Mouse (Mus musculus): ENCODE results near the gene Ank3. TPM values are rescaled to one million over a fixed set of nuclear protein-coding genes. Genes with fewer than 3 reads are reported as not detected.

The Ank3 gene
- total RNA-seq, 1 experiment from 2014 or later = 1.6 TPM

GRCm38 (mm10) chr10:69950236-69950918, 551.8 kb downstream of the Ank3 start:
- no peak for ATAC-seq (ENCODE audit: extremely low read depth, insufficient number of reproducible peaks, low FRiP score, poor library complexity, severe bottlenecking)

- no peak for ATAC-seq (ENCODE audit: extremely low read depth, insufficient number of reproducible peaks, low FRiP score, poor library complexity, severe bottlenecking)
Observed at GRCm38 (mm10) chr10:69950919-69951236, 552.3 kb downstream of the Ank3 start.

- ATAC-seq (ENCODE audit: extremely low read depth, insufficient number of reproducible peaks, low FRiP score, poor library complexity, severe bottlenecking) = no peak
Observed at GRCm38 (mm10) chr10:69951426-69951825, 552.9 kb downstream of the Ank3 start.

- no peak for ATAC-seq (ENCODE audit: extremely low read depth, insufficient number of reproducible peaks, low FRiP score, poor library complexity, severe bottlenecking)
Observed at GRCm38 (mm10) chr10:69952316-69952715, 553.7 kb downstream of the Ank3 start.

- ATAC-seq (ENCODE audit: extremely low read depth, insufficient number of reproducible peaks, low FRiP score, poor library complexity, severe bottlenecking) = no peak
Observed at GRCm38 (mm10) chr10:69954657-69955267, 556.2 kb downstream of the Ank3 start.

GRCm38 (mm10) chr10:69962226-69962625, 563.7 kb downstream of the Ank3 start:
- ATAC-seq (ENCODE audit: extremely low read depth, insufficient number of reproducible peaks, low FRiP score, poor library complexity, severe bottlenecking) = no peak

GRCm38 (mm10) chr10:69962976-69963375, 564.4 kb downstream of the Ank3 start:
- ATAC-seq (ENCODE audit: extremely low read depth, insufficient number of reproducible peaks, low FRiP score, poor library complexity, severe bottlenecking) = no peak

GRCm38 (mm10) chr10:69964611-69965010, 566.0 kb downstream of the Ank3 start:
- no peak for ATAC-seq (ENCODE audit: extremely low read depth, insufficient number of reproducible peaks, low FRiP score, poor library complexity, severe bottlenecking)

- no peak for ATAC-seq (ENCODE audit: extremely low read depth, insufficient number of reproducible peaks, low FRiP score, poor library complexity, severe bottlenecking)
Observed at GRCm38 (mm10) chr10:69965085-69965484, 566.5 kb downstream of the Ank3 start.

- ATAC-seq (ENCODE audit: extremely low read depth, insufficient number of reproducible peaks, low FRiP score, poor library complexity, severe bottlenecking) = no peak
Observed at GRCm38 (mm10) chr10:69967994-69968393, 569.4 kb downstream of the Ank3 start.

GRCm38 (mm10) chr10:69979636-69980035, 581.1 kb downstream of the Ank3 start:
- no peak for ATAC-seq (ENCODE audit: extremely low read depth, insufficient number of reproducible peaks, low FRiP score, poor library complexity, severe bottlenecking)

GRCm38 (mm10) chr10:69981386-69982097, 583.0 kb downstream of the Ank3 start:
- no peak for ATAC-seq (ENCODE audit: extremely low read depth, insufficient number of reproducible peaks, low FRiP score, poor library complexity, severe bottlenecking)

GRCm38 (mm10) chr10:69982701-69983100, 584.1 kb downstream of the Ank3 start:
- no peak for ATAC-seq (ENCODE audit: extremely low read depth, insufficient number of reproducible peaks, low FRiP score, poor library complexity, severe bottlenecking)

- ATAC-seq (ENCODE audit: extremely low read depth, insufficient number of reproducible peaks, low FRiP score, poor library complexity, severe bottlenecking) = no peak
Observed at GRCm38 (mm10) chr10:69987496-69987895, 588.9 kb downstream of the Ank3 start.

GRCm38 (mm10) chr10:69997082-69997481, 598.5 kb downstream of the Ank3 start:
- ATAC-seq (ENCODE audit: extremely low read depth, insufficient number of reproducible peaks, low FRiP score, poor library complexity, severe bottlenecking) = no peak

GRCm38 (mm10) chr10:70004058-70004457, 605.5 kb downstream of the Ank3 start:
- no peak for ATAC-seq (ENCODE audit: extremely low read depth, insufficient number of reproducible peaks, low FRiP score, poor library complexity, severe bottlenecking)

GRCm38 (mm10) chr10:70004831-70005230, 606.3 kb downstream of the Ank3 start:
- no peak for ATAC-seq (ENCODE audit: extremely low read depth, insufficient number of reproducible peaks, low FRiP score, poor library complexity, severe bottlenecking)

- ATAC-seq (ENCODE audit: extremely low read depth, insufficient number of reproducible peaks, low FRiP score, poor library complexity, severe bottlenecking) = no peak
Observed at GRCm38 (mm10) chr10:70006380-70006779, 607.8 kb downstream of the Ank3 start.

- no peak for ATAC-seq (ENCODE audit: extremely low read depth, insufficient number of reproducible peaks, low FRiP score, poor library complexity, severe bottlenecking)
Observed at GRCm38 (mm10) chr10:70011738-70012137, 613.2 kb downstream of the Ank3 start.

- no peak for ATAC-seq (ENCODE audit: extremely low read depth, insufficient number of reproducible peaks, low FRiP score, poor library complexity, severe bottlenecking)
Observed at GRCm38 (mm10) chr10:70013931-70014330, 615.4 kb downstream of the Ank3 start.

All from neutrophil, adult 5-6 weeks (primary cell).